Mouse (Mus musculus) splenic B cell, adult 2 months (primary cell): ENCODE measurements around the gene Cavin1.

Experiments
- DNase-seq: peaks from one replicate; pipeline ENCODE4 v3.0.0-alpha.2; 2011; ENCODE audit warnings: low read depth, low spot score
- H3K27me3 ChIP-seq: 2 replicates; pipeline ENCODE4 v1.6.1; 2012; ENCODE audit warnings: mild to moderate bottlenecking, low read length, moderate library complexity, mixed read lengths; ENCODE audit not compliant: control insufficient read depth, poor library complexity, insufficient read depth, severe bottlenecking
- H3K36me3 ChIP-seq: 2 replicates; pipeline ENCODE4 v1.6.1; 2012; ENCODE audit warnings: mild to moderate bottlenecking, low read length, moderate library complexity, mixed read lengths; ENCODE audit not compliant: control insufficient read depth, poor library complexity, insufficient read depth, severe bottlenecking

Gene Cavin1

DNA sequence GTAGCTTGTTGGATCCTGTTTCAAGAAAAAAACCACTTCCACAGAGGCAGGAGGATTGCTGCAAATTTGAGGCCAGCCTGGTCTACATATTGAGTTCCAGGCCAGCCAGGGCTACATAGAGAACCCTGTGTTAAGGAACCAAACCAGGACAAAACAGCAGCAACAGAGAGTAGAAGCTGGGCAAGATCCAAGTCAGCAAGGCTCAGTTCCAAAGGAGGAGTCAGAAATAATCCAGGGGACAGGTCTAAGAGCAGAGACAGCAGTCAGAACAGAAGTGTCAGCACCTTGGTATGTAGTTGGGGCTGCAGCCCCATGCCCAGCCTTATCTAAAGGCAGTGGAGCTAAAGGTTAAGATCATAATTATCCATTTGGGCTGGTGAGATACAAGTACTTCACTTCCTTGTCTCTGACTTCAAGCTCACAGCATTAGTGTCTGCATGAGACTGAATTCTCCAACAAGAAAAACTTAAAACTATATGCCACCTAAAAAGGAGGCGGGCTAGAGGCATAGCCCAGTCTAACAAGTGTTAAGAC, 46.2 kb downstream of the Cavin1 start:
- no peak for DNase-seq
- no peaks in the 10 kb centered on the region for H3K36me3 ChIP-seq
- no peaks in the 10 kb centered on the region for H3K27me3 ChIP-seq

DNA sequence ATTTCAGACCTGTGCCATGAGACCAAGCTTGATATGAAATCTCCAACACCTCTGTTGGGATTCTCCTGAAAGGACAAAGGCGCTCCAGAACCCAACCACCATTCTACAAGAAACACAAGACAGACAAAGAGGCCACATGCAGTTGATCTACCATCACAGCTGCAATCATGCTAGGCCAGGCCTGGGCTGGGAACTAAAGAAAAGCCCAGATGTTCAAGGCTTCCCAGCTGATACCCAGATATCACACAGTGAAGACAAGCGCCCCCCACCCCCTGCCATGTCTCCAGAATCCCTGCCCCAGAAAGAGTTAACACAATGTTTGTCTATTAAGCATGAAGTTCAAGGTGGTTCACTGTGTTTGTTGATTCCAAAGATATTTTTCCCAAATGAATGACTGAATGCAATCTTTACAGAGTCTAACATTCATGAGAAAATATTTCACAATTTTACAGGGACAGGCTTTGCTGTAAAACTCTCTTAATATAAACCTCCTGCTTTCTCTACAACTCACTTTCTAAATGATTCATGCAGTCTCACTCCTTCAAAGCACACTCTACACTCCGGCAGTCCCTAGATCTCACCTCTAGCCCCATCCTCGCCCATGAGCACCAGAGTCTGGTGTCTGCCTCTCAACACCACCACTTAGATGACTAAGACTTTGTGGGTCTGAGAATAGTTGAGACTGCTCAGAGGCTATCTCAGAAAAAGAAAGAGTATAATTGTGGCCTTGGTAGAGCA, 49.6 kb downstream of the Cavin1 start:
- no peaks in the 10 kb centered on the region for H3K27me3 ChIP-seq
- DNase-seq: no peak
- no peaks in the 10 kb centered on the region for H3K36me3 ChIP-seq

DNA sequence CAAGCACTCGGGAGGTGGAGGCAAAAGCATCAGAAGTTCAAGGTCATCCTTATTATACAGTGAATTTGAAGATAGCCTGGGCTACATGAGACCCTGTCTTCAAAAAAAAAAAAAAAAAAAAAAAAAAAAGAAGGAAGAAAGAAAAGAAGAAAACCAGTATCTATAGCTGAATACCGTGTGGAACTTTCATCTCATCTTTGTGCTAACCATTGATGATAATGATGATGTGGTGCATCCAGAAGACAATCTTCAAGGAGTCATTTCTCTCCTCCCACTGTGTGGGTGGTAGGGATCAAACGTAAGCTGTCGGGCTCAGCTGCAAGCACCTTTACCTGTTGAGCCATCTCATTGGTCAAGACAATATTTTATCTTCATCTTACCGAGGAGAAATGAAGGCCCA, 52.7 kb downstream of the Cavin1 start:
- H3K27me3 ChIP-seq: no peaks in the 10 kb centered on the region
- DNase-seq: no peak
- H3K36me3 ChIP-seq: 0 out of 2 replicates have a peak, but pooled peaks cover 1% of the 10 kb centered on the region

DNA sequence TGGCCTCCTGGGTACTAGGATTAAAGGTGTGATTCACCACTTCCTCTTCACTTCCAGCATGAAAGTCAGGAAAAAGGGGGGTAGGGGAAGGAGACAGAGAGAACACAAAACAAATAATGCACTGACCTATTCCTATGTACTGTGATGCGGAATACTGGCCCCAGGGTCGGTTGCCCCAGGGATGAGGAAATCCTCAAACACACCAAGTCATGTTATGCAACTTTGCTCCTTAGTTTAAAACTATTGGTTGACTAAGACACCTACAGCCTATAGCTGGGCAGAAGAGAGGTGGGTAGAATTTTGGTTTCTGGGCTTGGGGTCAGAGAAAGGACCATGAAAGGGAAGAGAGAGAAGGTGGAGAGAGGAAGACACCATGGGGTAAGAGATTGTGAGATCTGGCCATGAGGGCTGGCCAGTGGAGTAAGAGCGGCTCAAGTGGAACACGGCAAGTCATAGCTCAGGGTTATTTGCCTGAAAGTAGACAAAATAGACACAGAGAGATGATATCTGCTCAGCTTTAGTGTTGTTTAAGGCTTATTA, 54.2 kb downstream of the Cavin1 start:
- Histone ChIP-seq H3K36me3 (0 out of 2 replicates have a peak, but pooled peaks cover 1% of the 10 kb centered on the region), H3K27me3 (no peaks in the 10 kb centered on the region)
- DNase-seq: no peak

DNA sequence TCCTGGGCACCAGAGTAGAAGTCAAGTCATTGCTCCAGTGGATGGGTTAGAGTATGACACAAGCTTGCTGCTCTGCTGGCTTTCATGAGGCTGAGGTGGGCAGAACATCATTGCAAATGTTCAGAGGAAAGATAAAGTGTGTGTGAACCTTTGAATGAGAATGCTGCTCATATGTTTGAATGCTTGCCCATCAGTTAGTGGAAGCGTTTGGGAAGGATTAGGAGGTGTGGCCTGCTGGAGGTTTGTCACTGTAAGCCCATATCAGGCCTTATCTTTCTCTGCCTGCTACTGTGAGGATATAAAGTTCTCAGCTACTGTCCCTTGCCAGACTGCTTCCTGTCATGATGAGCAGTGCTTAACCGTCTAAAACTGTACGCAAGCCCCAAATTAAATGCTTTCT, 55.6 kb downstream of the Cavin1 start:
- no peak for DNase-seq
- peaks cover 3% of the 10 kb centered on the region; the same call in 1 of the 2 replicates for H3K36me3 ChIP-seq
- H3K27me3 ChIP-seq: no peaks in the 10 kb centered on the region

DNA sequence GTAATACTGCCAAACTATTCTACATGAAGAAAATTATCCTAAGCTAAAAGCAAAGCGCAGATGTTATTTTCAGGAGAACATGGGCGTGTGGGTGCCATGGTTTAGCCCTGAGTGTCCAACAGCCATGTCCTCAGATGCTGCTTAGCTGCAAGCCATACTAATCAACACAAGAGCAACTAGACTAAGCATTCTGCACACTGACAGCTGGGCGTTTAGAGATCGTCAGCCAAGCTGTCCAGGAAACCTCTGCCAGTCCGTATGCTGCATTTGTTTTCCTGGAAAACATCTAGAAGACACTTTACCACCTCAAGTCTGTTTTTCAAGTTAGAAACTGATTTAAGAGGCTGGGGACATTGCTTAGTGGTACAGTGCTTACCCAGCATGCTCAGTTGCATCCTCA, 56.3 kb downstream of the Cavin1 start:
- no peak for DNase-seq
- Histone ChIP-seq H3K27me3 (no peaks in the 10 kb centered on the region), H3K36me3 (peaks cover 4% of the 10 kb centered on the region)

DNA sequence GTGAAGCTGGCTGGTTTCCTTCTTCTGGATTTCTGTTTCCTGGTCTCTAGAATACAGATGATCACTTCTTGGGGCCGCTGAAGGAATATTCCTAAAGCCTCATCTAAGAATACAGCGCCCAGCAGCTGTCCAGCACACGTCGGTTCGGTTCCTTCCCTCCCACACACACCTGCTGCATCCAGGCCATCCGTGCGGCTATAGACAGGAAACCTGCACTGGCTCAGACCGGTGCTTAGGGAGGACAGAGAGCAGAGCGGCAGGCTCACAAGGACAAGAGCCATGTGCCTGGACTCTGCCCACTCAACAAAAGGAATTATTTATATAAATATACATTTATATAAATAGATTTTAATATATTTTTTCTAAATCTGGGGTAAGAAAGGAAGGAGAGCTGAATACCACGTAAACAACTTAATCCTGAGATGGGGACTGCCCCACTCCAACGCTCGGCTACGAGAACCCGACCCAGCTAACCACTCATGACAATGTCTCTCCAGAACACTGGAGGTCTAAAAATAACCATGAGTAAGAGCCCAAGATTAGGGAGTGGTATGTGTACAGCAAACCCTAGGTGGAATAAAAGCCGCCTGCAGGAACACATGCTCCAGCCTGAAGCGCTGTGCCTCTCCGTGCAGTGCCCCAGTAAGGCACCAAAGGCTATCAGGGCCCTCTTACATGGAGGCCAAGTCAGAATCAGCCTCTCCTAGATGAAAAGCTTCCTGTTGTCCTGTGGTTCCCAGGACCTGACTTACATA, 58.1 kb downstream of the Cavin1 start:
- Histone ChIP-seq H3K36me3 (peaks cover 8% of the 10 kb centered on the region), H3K27me3 (no peaks in the 10 kb centered on the region)
- no peak for DNase-seq

DNA sequence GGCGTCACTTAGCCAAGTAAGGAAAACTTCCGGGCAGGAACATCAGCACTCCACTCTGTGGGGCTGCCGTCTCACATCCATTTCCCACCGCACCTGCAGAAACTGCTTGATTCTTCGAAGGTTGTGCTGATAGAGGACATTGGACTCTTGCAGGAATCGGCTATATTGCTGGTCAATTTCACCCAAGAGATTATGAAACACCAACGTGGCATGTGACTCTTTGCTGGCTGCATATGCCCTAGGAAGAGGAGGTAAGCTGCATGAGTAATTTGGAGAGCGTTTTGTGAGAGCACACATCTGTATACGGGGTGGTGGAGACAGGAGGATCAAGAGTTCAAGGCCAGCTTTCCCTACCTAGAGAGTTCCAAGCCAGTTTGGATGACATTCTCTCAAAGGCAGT, 62.1 kb downstream of the Cavin1 start:
- H3K27me3 ChIP-seq: no peaks in the 10 kb centered on the region
- peaks cover 27% of the 10 kb centered on the region for H3K36me3 ChIP-seq
- DNase-seq: no peak

DNA sequence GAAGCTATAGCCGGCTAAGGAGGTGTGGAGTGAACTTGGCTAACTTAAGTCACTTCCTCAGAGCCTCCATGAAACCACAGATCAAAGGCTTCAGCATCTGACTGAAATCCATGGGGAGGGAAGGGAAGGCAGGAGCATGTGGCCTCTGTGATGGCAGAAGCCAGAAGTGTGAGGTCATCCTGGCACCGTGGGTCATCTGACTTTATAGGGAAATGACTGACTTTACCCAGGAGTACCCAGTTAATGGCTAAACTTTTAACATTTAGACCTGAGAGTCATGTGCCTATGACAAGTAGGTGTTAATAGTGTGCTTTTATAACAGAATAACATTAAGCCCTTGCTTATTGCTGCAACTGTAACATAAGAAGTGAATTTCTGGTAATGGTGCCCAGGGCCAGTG, 62.6 kb downstream of the Cavin1 start:
- DNase-seq: no peak
- Histone ChIP-seq H3K27me3 (no peaks in the 10 kb centered on the region), H3K36me3 (peaks cover 29% of the 10 kb centered on the region)

DNA sequence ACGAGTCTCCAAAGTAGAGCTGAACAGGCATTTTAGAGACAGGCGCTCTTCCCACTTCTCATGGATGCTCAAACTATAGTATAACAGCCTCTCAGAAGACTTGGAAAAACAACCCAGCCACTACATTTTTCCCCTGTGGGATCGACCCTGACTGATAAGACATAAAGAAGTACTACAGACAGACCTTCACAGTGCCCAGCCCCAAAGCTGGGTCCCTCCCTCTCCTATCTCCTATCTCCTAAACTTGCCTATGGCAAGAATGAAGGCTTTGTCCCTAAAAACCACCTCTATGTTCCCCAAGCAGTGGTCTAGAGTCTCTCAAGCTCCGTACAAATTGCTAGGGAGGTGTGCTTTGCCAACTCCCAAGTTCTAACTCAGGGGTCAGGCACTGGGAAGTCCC, 63.8 kb downstream of the Cavin1 start:
- peaks cover 32% of the 10 kb centered on the region for H3K36me3 ChIP-seq
- no peaks in the 10 kb centered on the region for H3K27me3 ChIP-seq
- no peak for DNase-seq
